In the genomic region with DNA sequence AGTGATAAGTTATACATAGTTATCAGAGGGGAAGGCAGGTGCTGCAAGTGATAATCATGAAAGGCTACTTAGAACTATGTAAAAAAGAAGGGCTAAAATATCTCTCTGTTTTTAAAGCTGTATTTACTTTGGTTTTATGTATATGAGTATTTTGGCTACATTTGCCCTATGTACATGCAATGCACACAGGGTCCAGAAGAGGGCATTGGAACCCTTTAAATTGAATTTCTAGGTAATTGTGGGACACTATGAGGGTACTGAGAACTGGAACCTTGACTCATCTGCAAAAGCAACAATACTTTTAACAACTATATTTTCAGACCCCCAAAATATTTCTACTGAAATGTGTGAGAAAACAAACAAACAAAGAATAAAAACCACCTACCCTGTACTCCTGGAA, we compare ENCODE assay signal across 23 mouse cellular contexts.
DNase-seq lines count a peak whose midpoint lies in the region; ATAC-seq and TF ChIP-seq lines count a peak whose summit lies in the region.
"Had no signal": no experiment of that assay in that cellular context is flagged by ENCODE, and none has a peak within 500 bp of the region (broad histone marks: within the 10 kb centered on the region; RNA-seq: fewer than 3 reads in every experiment).

No protein-coding gene starts in this region.

- ATAC-seq in intestine, postnatal 0 days: no peak
- ATAC-seq in intestine, embryonic 16.5 days: no peak
- no peak for ATAC-seq in lung, embryonic 14.5 days (ENCODE audit: insufficient read depth)
- ATAC-seq in granulocyte monocyte progenitor cell, adult 5-6 weeks (replicated peaks; ENCODE audit: poor library complexity, severe bottlenecking): no peak
- ATAC-seq: activated CD4-positive, CD25-positive, alpha-beta regulatory T cell, adult 4 months; forebrain, embryonic 13.5 days; lung, postnatal 0 days had no signal

- peak; percentile 69 for TF ChIP-seq RAD21 in MEL (IDR thresholded peaks at IDR 0.05; ENCODE audit: low read depth, low read length)

- no peak for TF ChIP-seq EP300 in MEL (IDR thresholded peaks at IDR 0.05; ENCODE audit: low read depth in 1 of 2, low read length in 2 of 2)

- no peak overlapping the region for H3K27ac ChIP-seq in intestine, postnatal 0 days (ENCODE audit: low read depth, low read length)
- no peak overlapping the region for H3K27ac ChIP-seq in intestine, embryonic 16.5 days (ENCODE audit: low read length)
- H3K27ac ChIP-seq in lung, embryonic 14.5 days (ENCODE audit: low read depth): no peak overlapping the region
- no peak overlapping the region for H3K27ac ChIP-seq in MEL (ENCODE audit: control insufficient read depth, low read depth, low read length)
- H3K27ac ChIP-seq: forebrain, embryonic 13.5 days; heart, embryonic 13.5 days; hindbrain, embryonic 12.5 days; limb, embryonic 15.5 days; liver, embryonic 15.5 days had no signal

- no peaks in the 10 kb centered on the region for H3K9me3 ChIP-seq in intestine, postnatal 0 days (ENCODE audit: control insufficient read depth)
- no peaks in the 10 kb centered on the region for H3K9me3 ChIP-seq in intestine, embryonic 16.5 days (ENCODE audit: control insufficient read depth, low read length)
- no peaks in the 10 kb centered on the region for H3K9me3 ChIP-seq in lung, embryonic 14.5 days (ENCODE audit: low read depth, low read length)
- no peaks in the 10 kb centered on the region for H3K9me3 ChIP-seq in MEL (replicated peaks; ENCODE audit: insufficient read depth, low read length)
- H3K9me3 ChIP-seq: forebrain, embryonic 13.5 days; heart, embryonic 13.5 days; hindbrain, embryonic 12.5 days; limb, embryonic 15.5 days; liver, embryonic 15.5 days had no signal

- no peak for TF ChIP-seq POLR2A in MEL (IDR thresholded peaks at IDR 0.05; ENCODE audit: control insufficient read depth in 1 of 2, insufficient read depth in 1 of 2, low read depth in 1 of 2, low read length in 2 of 2, poor library complexity in 1 of 2)

- H3K79me2 ChIP-seq in MEL (ENCODE audit: control insufficient read depth, insufficient read depth, low read length, poor library complexity): no peaks in the 10 kb centered on the region

- peak; percentile 38; the same call in 1 of the 2 replicates for TF ChIP-seq CTCF in intestine, postnatal 0 days (IDR thresholded peaks at IDR 0.05; ENCODE audit: low read depth)
- peak; percentile 20 for TF ChIP-seq CTCF in lung, embryonic 14.5 days (IDR thresholded peaks at IDR 0.05; ENCODE audit: low read depth)
- TF ChIP-seq CTCF in MEL (IDR thresholded peaks at IDR 0.05 in 2 of 3, conservative IDR thresholded peaks at IDR 0.05 in 1 of 3; ENCODE audit: control insufficient read depth in 1 of 3, insufficient read depth in 1 of 3, low read depth in 2 of 3, low read length in 3 of 3, poor library complexity in 1 of 3, severe bottlenecking in 1 of 3): peak in 2 of 3 experiments; percentile 27 to 59; a peak in 4 of 6 replicates

- no peak overlapping the region for H3K4me3 ChIP-seq in intestine, postnatal 0 days (ENCODE audit: low read depth, low read length)
- no peak overlapping the region for H3K4me3 ChIP-seq in intestine, embryonic 16.5 days (ENCODE audit: low read length)
- no peak overlapping the region for H3K4me3 ChIP-seq in lung, embryonic 14.5 days (ENCODE audit: low read depth, low read length)
- H3K4me3 ChIP-seq in MEL (ENCODE audit: control insufficient read depth in 1 of 2, insufficient read depth in 1 of 2, low read depth in 2 of 2, low read length in 2 of 2): no peak overlapping the region
- H3K4me3 ChIP-seq: forebrain, embryonic 13.5 days; heart, embryonic 13.5 days; hindbrain, embryonic 12.5 days; limb, embryonic 15.5 days; liver, embryonic 15.5 days had no signal

- no peaks in the 10 kb centered on the region for H3K4me1 ChIP-seq in intestine, postnatal 0 days (replicated peaks; ENCODE audit: control insufficient read depth, insufficient read depth, low read length)
- no peaks in the 10 kb centered on the region for H3K4me1 ChIP-seq in intestine, embryonic 16.5 days (ENCODE audit: control insufficient read depth, insufficient read depth, low read length)
- H3K4me1 ChIP-seq in lung, embryonic 14.5 days (ENCODE audit: insufficient read depth): no peaks in the 10 kb centered on the region
- no peaks in the 10 kb centered on the region for H3K4me1 ChIP-seq in MEL (ENCODE audit: control insufficient read depth in 1 of 2, insufficient read depth in 2 of 2, low read length in 2 of 2)
- H3K4me1 ChIP-seq: forebrain, embryonic 13.5 days; heart, embryonic 13.5 days; hindbrain, embryonic 12.5 days; limb, embryonic 15.5 days; liver, embryonic 15.5 days had no signal

- no peaks in the 10 kb centered on the region for H3K36me3 ChIP-seq in intestine, postnatal 0 days (ENCODE audit: control insufficient read depth, insufficient read depth)
- no peaks in the 10 kb centered on the region for H3K36me3 ChIP-seq in intestine, embryonic 16.5 days (ENCODE audit: control insufficient read depth, insufficient read depth, low read length)
- no peaks in the 10 kb centered on the region for H3K36me3 ChIP-seq in lung, embryonic 14.5 days (ENCODE audit: insufficient read depth)
- no peaks in the 10 kb centered on the region for H3K36me3 ChIP-seq in MEL (ENCODE audit: control insufficient read depth in 1 of 2, insufficient read depth in 2 of 2, low read length in 2 of 2)
- H3K36me3 ChIP-seq: heart, embryonic 13.5 days; hindbrain, embryonic 12.5 days; limb, embryonic 15.5 days; liver, embryonic 15.5 days had no signal

- no peak for DNase-seq in lung, embryonic 14.5 days
- no peak for DNase-seq in lung, postnatal 10 days
- peak; percentile 18 for DNase-seq in MEL (ENCODE audit: low read depth, low spot score)
- no peak for DNase-seq in right cerebral cortex, postnatal 4 days
- DNase-seq: adrenal gland, postnatal 10 days; cerebellum, adult 18-20 months; cerebellum, postnatal 14 days; embryo, embryonic 11 days; gastrocnemius, postnatal 10 days; heart, adult 11 months; kidney, adult 18-20 months; kidney, postnatal 25 days had no signal

- H3K27me3 ChIP-seq in intestine, postnatal 0 days (replicated peaks; ENCODE audit: control insufficient read depth, insufficient read depth, low read length): no peaks in the 10 kb centered on the region
- H3K27me3 ChIP-seq in intestine, embryonic 16.5 days (replicated peaks; ENCODE audit: control insufficient read depth, insufficient read depth, low read length): no peaks in the 10 kb centered on the region
- no peaks in the 10 kb centered on the region for H3K27me3 ChIP-seq in lung, embryonic 14.5 days (ENCODE audit: insufficient read depth, low read length)
- H3K27me3 ChIP-seq in MEL (ENCODE audit: control insufficient read depth in 1 of 2, insufficient read depth in 2 of 2, low read length in 2 of 2): no peaks in the 10 kb centered on the region
- H3K27me3 ChIP-seq: forebrain, embryonic 13.5 days; heart, embryonic 13.5 days; hindbrain, embryonic 12.5 days; limb, embryonic 15.5 days; liver, embryonic 15.5 days had no signal

- H3K4me2 ChIP-seq in intestine, postnatal 0 days (replicated peaks; ENCODE audit: low read depth): no peak overlapping the region
- H3K4me2 ChIP-seq in intestine, embryonic 16.5 days (ENCODE audit: low read depth, low read length): no peak overlapping the region
- H3K4me2 ChIP-seq in lung, embryonic 14.5 days: no peak overlapping the region
- H3K4me2 ChIP-seq: forebrain, embryonic 13.5 days; heart, embryonic 13.5 days; hindbrain, embryonic 12.5 days; limb, embryonic 15.5 days; liver, embryonic 15.5 days; midbrain, embryonic 11.5 days had no signal

- no peak overlapping the region for H3K9ac ChIP-seq in intestine, postnatal 0 days (ENCODE audit: low read depth, low read length)
- no peak overlapping the region for H3K9ac ChIP-seq in intestine, embryonic 16.5 days (ENCODE audit: low read depth, low read length)
- H3K9ac ChIP-seq in lung, embryonic 14.5 days: no peak overlapping the region
- no peak overlapping the region for H3K9ac ChIP-seq in MEL (ENCODE audit: control insufficient read depth, low read depth, low read length, poor library complexity, severe bottlenecking)
- H3K9ac ChIP-seq: forebrain, embryonic 13.5 days; heart, embryonic 13.5 days; hindbrain, embryonic 12.5 days; limb, embryonic 15.5 days; liver, embryonic 15.5 days had no signal

TF ChIP-seq in MEL, 35 proteins besides CTCF, POLR2A, EP300 and RAD21:
- no peak for TF ChIP-seq ZKSCAN1 (IDR thresholded peaks at IDR 0.05; ENCODE audit: low read depth, low read length)
- no peak for TF ChIP-seq MYB (IDR thresholded peaks at IDR 0.05; ENCODE audit: low read depth, low read length)
- TF ChIP-seq MAX (IDR thresholded peaks at IDR 0.05; ENCODE audit: low read length): no peak
- no peak for TF ChIP-seq NRF1 (IDR thresholded peaks at IDR 0.05; ENCODE audit: insufficient read depth, low read depth, low read length, poor library complexity, severe bottlenecking)
- no peak for TF ChIP-seq JUND (IDR thresholded peaks at IDR 0.05; ENCODE audit: low read depth, low read length)
- no peak for TF ChIP-seq MYC (IDR thresholded peaks at IDR 0.05; ENCODE audit: low read depth, low read length)
- TF ChIP-seq SMC3 (IDR thresholded peaks at IDR 0.05; ENCODE audit: low read depth, low read length): peak; percentile 59
- TF ChIP-seq ZMIZ1 (IDR thresholded peaks at IDR 0.05; ENCODE audit: low read depth, low read length): no peak
- TF ChIP-seq MAFK (IDR thresholded peaks at IDR 0.05; ENCODE audit: borderline replicate concordance, low read depth, low read length): no peak
- TF ChIP-seq ZC3H11A (IDR thresholded peaks at IDR 0.05; ENCODE audit: low read depth, low read length): peak; percentile 56
- TF ChIP-seq HCFC1 (IDR thresholded peaks at IDR 0.05; ENCODE audit: low read depth, low read length): no peak
TF ChIP-seq in MEL: peak in this region for 2.
